ENCODE assay signal across 14 mouse cellular contexts in genomic region chr19:35150780-35151725, GRCm38 (mm10).
A peak's percentile ranks its signal among the peaks of the same experiment; 100 is the strongest.
DNase-seq lines count a peak whose midpoint lies in the region; ATAC-seq and TF ChIP-seq lines count a peak whose summit lies in the region.
"Had no signal": no experiment of that assay in that cellular context is flagged by ENCODE, and none has a peak within 500 bp of the region (broad histone marks: within the 10 kb centered on the region; RNA-seq: fewer than 3 reads in every experiment).

No protein-coding gene starts in this region.

- no peaks in the 10 kb centered on the region for H3K4me1 ChIP-seq in embryonic facial prominence, embryonic 14.5 days (ENCODE audit: control insufficient read depth, insufficient read depth, low read length)
- H3K4me1 ChIP-seq in embryonic facial prominence, embryonic 10.5 days = no peaks in the 10 kb centered on the region
- peaks cover 12% of the 10 kb centered on the region for H3K4me1 ChIP-seq in kidney, adult 2 months (ENCODE audit: control insufficient read depth, insufficient read depth, low read length)
- H3K4me1 ChIP-seq in stomach, postnatal 0 days (replicated peaks; ENCODE audit: control insufficient read depth, insufficient read depth) = no peaks in the 10 kb centered on the region
- H3K4me1 ChIP-seq: hindbrain, embryonic 13.5 days; lung, embryonic 15.5 days; midbrain, embryonic 13.5 days had no signal

- no peaks in the 10 kb centered on the region for H3K27me3 ChIP-seq in embryonic facial prominence, embryonic 14.5 days (replicated peaks; ENCODE audit: control insufficient read depth, insufficient read depth, low read length)
- no peaks in the 10 kb centered on the region for H3K27me3 ChIP-seq in embryonic facial prominence, embryonic 10.5 days (replicated peaks; ENCODE audit: low read depth, poor library complexity, severe bottlenecking)
- H3K27me3 ChIP-seq in kidney, adult 2 months (replicated peaks; ENCODE audit: control insufficient read depth, insufficient read depth, low read length) = no peaks in the 10 kb centered on the region
- no peaks in the 10 kb centered on the region for H3K27me3 ChIP-seq in stomach, postnatal 0 days (ENCODE audit: control insufficient read depth, insufficient read depth, low read length)
- H3K27me3 ChIP-seq: hindbrain, embryonic 13.5 days; lung, embryonic 15.5 days; midbrain, embryonic 13.5 days had no signal

- H3K4me3 ChIP-seq in embryonic facial prominence, embryonic 14.5 days (ENCODE audit: low read depth, low read length) = no peak overlapping the region
- no peak overlapping the region for H3K4me3 ChIP-seq in embryonic facial prominence, embryonic 10.5 days
- no peak overlapping the region for H3K4me3 ChIP-seq in kidney, adult 2 months (ENCODE audit: insufficient read depth, low read depth, low read length)
- no peak overlapping the region for H3K4me3 ChIP-seq in stomach, postnatal 0 days (ENCODE audit: low read depth, low read length)
- H3K4me3 ChIP-seq: hindbrain, embryonic 13.5 days; lung, embryonic 15.5 days; midbrain, embryonic 13.5 days had no signal

- H3K9me3 ChIP-seq in embryonic facial prominence, embryonic 14.5 days (ENCODE audit: control insufficient read depth, low read length) = no peaks in the 10 kb centered on the region
- no peaks in the 10 kb centered on the region for H3K9me3 ChIP-seq in embryonic facial prominence, embryonic 10.5 days
- H3K9me3 ChIP-seq in stomach, postnatal 0 days (ENCODE audit: control insufficient read depth, low read length) = no peaks in the 10 kb centered on the region
- H3K9me3 ChIP-seq: hindbrain, embryonic 13.5 days; lung, embryonic 15.5 days; midbrain, embryonic 13.5 days had no signal

- TF ChIP-seq EP300 in stomach, postnatal 0 days (optimal IDR thresholded peaks at IDR 0.05) = no peak

- no peak for TF ChIP-seq CTCF in kidney, adult 2 months (conservative IDR thresholded peaks at IDR 0.05; ENCODE audit: insufficient read depth, insufficient read length, low read depth, low read length)
- TF ChIP-seq CTCF in stomach, postnatal 0 days (IDR thresholded peaks at IDR 0.05; ENCODE audit: low read depth) = no peak

- no peak for TF ChIP-seq POLR2A in kidney, adult 2 months (IDR thresholded peaks at IDR 0.05; ENCODE audit: low read depth, low read length)

- no peak overlapping the region for H3K27ac ChIP-seq in embryonic facial prominence, embryonic 14.5 days (replicated peaks; ENCODE audit: low read depth, low read length)
- no peak overlapping the region for H3K27ac ChIP-seq in embryonic facial prominence, embryonic 10.5 days (replicated peaks)
- peak overlapping the region; percentile 99 for H3K27ac ChIP-seq in kidney, adult 2 months (ENCODE audit: insufficient read depth, low read depth, low read length)
- no peak overlapping the region for H3K27ac ChIP-seq in stomach, postnatal 0 days (replicated peaks)
- H3K27ac ChIP-seq: hindbrain, embryonic 13.5 days; lung, embryonic 15.5 days; midbrain, embryonic 13.5 days had no signal

- no peak overlapping the region for H3K4me2 ChIP-seq in embryonic facial prominence, embryonic 14.5 days (ENCODE audit: low read depth, low read length)
- H3K4me2 ChIP-seq in stomach, postnatal 0 days (replicated peaks; ENCODE audit: low read depth) = no peak overlapping the region
- H3K4me2 ChIP-seq: hindbrain, embryonic 13.5 days; lung, embryonic 15.5 days; midbrain, embryonic 13.5 days had no signal

- no peak for ATAC-seq in embryonic facial prominence, embryonic 14.5 days (ENCODE audit: low read depth)
- peak; percentile 60; the same call in 1 of the 2 replicates for ATAC-seq in stomach, postnatal 0 days (ENCODE audit: low FRiP score, low TSS enrichment)
- ATAC-seq: midbrain, embryonic 13.5 days had no signal

- no peaks in the 10 kb centered on the region for H3K36me3 ChIP-seq in embryonic facial prominence, embryonic 14.5 days (ENCODE audit: control insufficient read depth, insufficient read depth, low read length)
- H3K36me3 ChIP-seq in embryonic facial prominence, embryonic 10.5 days (replicated peaks) = no peaks in the 10 kb centered on the region
- H3K36me3 ChIP-seq in kidney, adult 2 months (ENCODE audit: control insufficient read depth, insufficient read depth, low read length) = no peaks in the 10 kb centered on the region
- H3K36me3 ChIP-seq in stomach, postnatal 0 days (ENCODE audit: control insufficient read depth, insufficient read depth, low read length) = no peaks in the 10 kb centered on the region
- H3K36me3 ChIP-seq: hindbrain, embryonic 13.5 days; lung, embryonic 15.5 days; midbrain, embryonic 13.5 days had no signal

- WGBS in embryonic facial prominence, embryonic 14.5 days = 64% methylated on average over 6 of the region's 6 CpGs
- WGBS in embryonic facial prominence, embryonic 10.5 days = 81% methylated on average over 6 of the region's 6 CpGs
- 32% methylated on average over 6 of the region's 6 CpGs for WGBS in kidney, adult 2 months
- WGBS in stomach, postnatal 0 days = 53% methylated on average over 6 of the region's 6 CpGs

- no peak overlapping the region for H3K9ac ChIP-seq in embryonic facial prominence, embryonic 14.5 days (ENCODE audit: low read depth, low read length)
- H3K9ac ChIP-seq in stomach, postnatal 0 days (ENCODE audit: low read length) = no peak overlapping the region
- H3K9ac ChIP-seq: hindbrain, embryonic 13.5 days; lung, embryonic 15.5 days; midbrain, embryonic 13.5 days had no signal

- DNase-seq in embryonic facial prominence, embryonic 14.5 days (ENCODE audit: low spot score) = peak; percentile 29
- DNase-seq in embryonic facial prominence, embryonic 10.5 days (ENCODE audit: low spot score) = no peak
- peak; percentile 84 for DNase-seq in kidney, adult 2 months
- DNase-seq in kidney, postnatal 4 days = peak; percentile 7 to 14
- DNase-seq in stomach, postnatal 0 days (ENCODE audit: low spot score) = no peak
- DNase-seq in lung, postnatal 4 days = no peak
- no peak for DNase-seq in lung, postnatal 10 days
- no peak for DNase-seq in adrenal gland, postnatal 36 days
- DNase-seq: adrenal gland, postnatal 14 days; heart, adult 11 months; right cerebral cortex, postnatal 14 days had no signal

Comparison
In these comparisons a context has a peak if more than half of its experiments do, and no peak if none do; other contexts are left out.
1. DNase-seq: peak in embryonic facial prominence, embryonic 14.5 days (single experiment), kidney, adult 2 months (single experiment) and kidney, postnatal 4 days (2 of 2); none in embryonic facial prominence, embryonic 10.5 days (single experiment), stomach, postnatal 0 days (single experiment), lung, postnatal 4 days (0 of 2), lung, postnatal 10 days (single experiment) and adrenal gland, postnatal 36 days (0 of 2).